Mouse (Mus musculus) induced T-regulatory cell, adult 2 months (primary cell): ENCODE data around the gene Tex12.

Source experiments
- DNase-seq: peaks from one replicate; pipeline ENCODE4 v3.0.0-alpha.2; 2012; ENCODE audit warnings: low read depth

Gene Tex12

GRCm38 (mm10) chr9:50555094-50555446, 6.1 kb downstream of the Tex12 start, which contains the start of gene Bco2:
Gene Bco2, minus strand, starts transcription at chr9:50555181.
- no peak for DNase-seq

GRCm38 (mm10) chr9:50554241-50555093, 6.7 kb downstream of the Tex12 start, which contains the start of gene Il18:
Gene Il18, plus strand, starts transcription at chr9:50554827.
- peak; percentile 74 for DNase-seq

- DNase-seq = peak; percentile 29
Measured at GRCm38 (mm10) chr9:50553547-50553946, 7.6 kb downstream of the Tex12 start.

GRCm38 (mm10) chr9:50552206-50552605, 8.9 kb downstream of the Tex12 start:
- no peak for DNase-seq

GRCm38 (mm10) chr9:50548936-50549335, 12.2 kb downstream of the Tex12 start:
- DNase-seq = no peak

GRCm38 (mm10) chr9:50547859-50548478, 13.2 kb downstream of the Tex12 start:
- peak; percentile 77 for DNase-seq

- no peak for DNase-seq
Measured at GRCm38 (mm10) chr9:50542401-50542800, 18.7 kb downstream of the Tex12 start.

GRCm38 (mm10) chr9:50540170-50540569, 21.0 kb downstream of the Tex12 start:
- DNase-seq = no peak

GRCm38 (mm10) chr9:50537295-50537694, 23.8 kb downstream of the Tex12 start:
- peak; percentile 72 for DNase-seq

GRCm38 (mm10) chr9:50536603-50537135, 24.5 kb downstream of the Tex12 start:
- DNase-seq = peak; percentile 59

GRCm38 (mm10) chr9:50535930-50536329, 25.2 kb downstream of the Tex12 start:
- DNase-seq = no peak

GRCm38 (mm10) chr9:50533791-50534190, 27.3 kb downstream of the Tex12 start:
- DNase-seq = no peak

GRCm38 (mm10) chr9:50533328-50533727, 27.8 kb downstream of the Tex12 start:
- DNase-seq = peak; percentile 77

GRCm38 (mm10) chr9:50530890-50531289, 30.2 kb downstream of the Tex12 start:
- DNase-seq = peak; percentile 75

- DNase-seq = peak; percentile 99
Measured at GRCm38 (mm10) chr9:50528293-50528892, 32.7 kb downstream of the Tex12 start, which contains the start of gene Pts. Gene Pts, minus strand, starts transcription at chr9:50528724.

- peak; percentile 78 for DNase-seq
Measured at GRCm38 (mm10) chr9:50527860-50528259, 33.3 kb downstream of the Tex12 start.

- DNase-seq = peak; percentile 36
Measured at GRCm38 (mm10) chr9:50525585-50525984, 35.5 kb downstream of the Tex12 start.

GRCm38 (mm10) chr9:50524936-50525335, 36.2 kb downstream of the Tex12 start:
- DNase-seq = no peak

- no peak for DNase-seq
Measured at GRCm38 (mm10) chr9:50522574-50522973, 38.6 kb downstream of the Tex12 start.

GRCm38 (mm10) chr9:50521562-50521961, 39.6 kb downstream of the Tex12 start:
- no peak for DNase-seq

GRCm38 (mm10) chr9:50520748-50521147, 40.4 kb downstream of the Tex12 start:
- DNase-seq = no peak

GRCm38 (mm10) chr9:50518781-50519180, 42.3 kb downstream of the Tex12 start:
- peak; percentile 62 for DNase-seq
